Mouse (Mus musculus) Muller cell, postnatal 12 days (primary cell): ENCODE results near the gene Pdcd10.
A peak's percentile ranks its signal among the peaks of the same experiment; 100 is the strongest.

Experiments used
- DNase-seq: peaks from one replicate; pipeline ENCODE4 v3.0.0-alpha.2; 2015; ENCODE audit errors: inconsistent ontology term

Pdcd10 gene

GRCm38 (mm10) chr3:75556695-75557291, at the start of gene Pdcd10:
Gene Pdcd10, minus strand, starts transcription at chr3:75556856.
- peak; percentile 100 for DNase-seq

GRCm38 (mm10) chr3:75584898-75585297, 28.2 kb upstream of the Pdcd10 start:
- no peak for DNase-seq

- DNase-seq = no peak
Observed at GRCm38 (mm10) chr3:75583293-75583692, 26.6 kb upstream of the Pdcd10 start.

- no peak for DNase-seq
Observed at GRCm38 (mm10) chr3:75579352-75579751, 22.7 kb upstream of the Pdcd10 start.

GRCm38 (mm10) chr3:75575582-75575981, 18.9 kb upstream of the Pdcd10 start:
- DNase-seq = no peak

- no peak for DNase-seq
Observed at GRCm38 (mm10) chr3:75574074-75574473, 17.4 kb upstream of the Pdcd10 start.

GRCm38 (mm10) chr3:75557292-75557691, 636 bp upstream of the Pdcd10 start, which contains the start of gene Serpini1:
Gene Serpini1, plus strand, starts transcription at chr3:75557547.
- DNase-seq = no peak

- DNase-seq = no peak
Observed at GRCm38 (mm10) chr3:75556121-75556694, 448 bp downstream of the Pdcd10 start.

- DNase-seq = peak; percentile 34
Observed at GRCm38 (mm10) chr3:75551248-75551647, 5.4 kb downstream of the Pdcd10 start.

GRCm38 (mm10) chr3:75544287-75544686, 12.4 kb downstream of the Pdcd10 start:
- DNase-seq = no peak

GRCm38 (mm10) chr3:75542852-75543251, 13.8 kb downstream of the Pdcd10 start:
- no peak for DNase-seq

GRCm38 (mm10) chr3:75541259-75541658, 15.4 kb downstream of the Pdcd10 start:
- no peak for DNase-seq

- no peak for DNase-seq
Observed at GRCm38 (mm10) chr3:75534045-75534834, 22.4 kb downstream of the Pdcd10 start.

- DNase-seq = no peak
Observed at GRCm38 (mm10) chr3:75531074-75531473, 25.6 kb downstream of the Pdcd10 start.

- no peak for DNase-seq
Observed at GRCm38 (mm10) chr3:75522527-75522926, 34.1 kb downstream of the Pdcd10 start.

GRCm38 (mm10) chr3:75521314-75521713, 35.3 kb downstream of the Pdcd10 start:
- no peak for DNase-seq

- DNase-seq = no peak
Observed at GRCm38 (mm10) chr3:75517631-75518250, 38.9 kb downstream of the Pdcd10 start.

- DNase-seq = peak; percentile 16
Observed at GRCm38 (mm10) chr3:75498961-75499960, 57.4 kb downstream of the Pdcd10 start.

GRCm38 (mm10) chr3:75492913-75493312, 63.7 kb downstream of the Pdcd10 start:
- DNase-seq = no peak

- no peak for DNase-seq
Observed at GRCm38 (mm10) chr3:75482056-75482455, 74.6 kb downstream of the Pdcd10 start, which contains the start of gene Wdr49. Gene Wdr49, minus strand, starts transcription at chr3:75482156.

- no peak for DNase-seq
Observed at GRCm38 (mm10) chr3:75475106-75475505, 81.5 kb downstream of the Pdcd10 start.
